Mouse (Mus musculus): ENCODE data around the gene Aqp8. TPM values are rescaled to one million over a fixed set of nuclear protein-coding genes. Genes with fewer than 3 reads are reported as not detected.

The Aqp8 gene
- total and polyA plus RNA-seq, 3 experiments = not detected

DNA sequence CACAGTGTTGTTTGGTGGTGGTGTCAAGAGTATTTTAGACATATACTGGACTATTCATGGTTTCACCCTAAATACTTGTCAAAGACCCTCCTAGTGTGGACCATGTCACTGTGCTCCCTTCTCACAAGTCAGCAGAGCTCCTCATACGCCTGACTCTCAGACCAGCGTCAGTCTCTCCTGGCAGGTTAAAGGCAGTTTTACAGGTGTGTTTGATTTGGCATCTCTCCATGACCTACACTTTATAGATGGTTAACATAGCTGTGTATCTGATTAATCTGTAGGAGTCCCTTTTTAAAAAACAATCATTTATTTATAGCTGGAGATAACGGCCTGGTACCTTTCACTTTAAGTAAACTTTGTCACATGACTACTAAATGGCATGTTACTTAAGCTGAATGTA is 40.1 kb upstream of the Aqp8 start:
- no peak overlapping the region for H3K9ac ChIP-seq (ENCODE audit: insufficient read depth, low read depth)
- no peak overlapping the region for H3K27ac ChIP-seq (ENCODE audit: insufficient read depth, low read depth)
- no peaks in the 10 kb centered on the region for H3K79me2 ChIP-seq (replicated peaks; ENCODE audit: control insufficient read depth, extremely low read depth, insufficient read depth, poor library complexity, severe bottlenecking)
- no peak for DNase-seq (ENCODE audit: extremely low read depth)
- H3K4me2 ChIP-seq (ENCODE audit: insufficient read depth, low read depth, poor library complexity, severe bottlenecking) = no peak overlapping the region
- no peaks in the 10 kb centered on the region for H3K27me3 ChIP-seq (replicated peaks)
- peaks cover 15 to 70% of the 10 kb centered on the region in 2 experiments for H3K36me3 ChIP-seq (replicated peaks in 1 of 2; ENCODE audit: control insufficient read depth in 1 of 2, insufficient read depth in 1 of 2, low read length in 1 of 2)
- dilution Hi-C loops (cut with MboI; ENCODE audit: extremely low pct_ligation_motif_present, extremely low pct_unique_long_range_greater_than_20kb, low sequenced_read_pairs) (no loop called here), in situ Hi-C loops (cut with MboI; ENCODE audit: low pct_ligation_motif_present, low pct_unique_long_range_greater_than_20kb, low sequenced_read_pairs) (no loop called here)
- H3K9me3 ChIP-seq (replicated peaks; ENCODE audit: low read length) = no peaks in the 10 kb centered on the region
- H3K4me3 ChIP-seq (replicated peaks in 1 of 3; ENCODE audit: low read depth in 2 of 3, low read length in 2 of 3, poor library complexity in 1 of 3) = no peak overlapping the region
- TF ChIP-seq BHLHE40 (IDR thresholded peaks at IDR 0.05; ENCODE audit: low read depth, low read length) (no peak), POLR2A (IDR thresholded peaks at IDR 0.05; ENCODE audit: low read depth, low read length) (no peak), ETS1 (conservative IDR thresholded peaks at IDR 0.05; ENCODE audit: low read depth, low read length) (no peak), ZMIZ1 (IDR thresholded peaks at IDR 0.05; ENCODE audit: low read depth, low read length) (no peak), UBTF (IDR thresholded peaks at IDR 0.05; ENCODE audit: low read depth, low read length) (no peak), KAT2A (IDR thresholded peaks at IDR 0.05; ENCODE audit: insufficient replicate concordance, low read length) (no peak)
- no peaks in the 10 kb centered on the region for H3K4me1 ChIP-seq (ENCODE audit: control insufficient read depth in 1 of 2, insufficient read depth in 2 of 2)

DNA sequence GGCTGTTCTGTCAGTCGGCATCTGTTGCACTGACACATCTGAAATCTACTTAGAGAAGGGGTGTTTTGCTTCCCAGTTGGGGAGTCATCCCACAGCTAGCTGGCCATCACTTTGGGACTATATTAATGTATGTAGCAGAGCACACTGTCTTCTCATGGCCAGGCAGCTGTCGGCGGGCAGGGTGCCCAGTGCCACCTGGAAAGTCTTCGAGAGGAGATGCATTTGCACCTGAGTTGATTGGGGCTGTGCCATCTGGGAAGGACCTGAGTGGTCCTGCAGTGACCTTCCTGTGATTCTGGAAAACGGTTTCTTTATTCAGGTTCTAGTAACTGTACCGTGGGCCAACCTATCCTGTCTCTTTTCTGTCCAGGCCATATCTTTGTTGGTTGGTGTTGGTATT is 37.8 kb upstream of the Aqp8 start:
- no peak for TF ChIP-seq ZNF384 (IDR thresholded peaks at IDR 0.05; ENCODE audit: low read depth, low read length)
- TF ChIP-seq NRF1 (IDR thresholded peaks at IDR 0.05; ENCODE audit: low read depth, low read length) = no peak
- TF ChIP-seq USF1 (IDR thresholded peaks at IDR 0.05; ENCODE audit: low read depth, low read length) = no peak

DNA sequence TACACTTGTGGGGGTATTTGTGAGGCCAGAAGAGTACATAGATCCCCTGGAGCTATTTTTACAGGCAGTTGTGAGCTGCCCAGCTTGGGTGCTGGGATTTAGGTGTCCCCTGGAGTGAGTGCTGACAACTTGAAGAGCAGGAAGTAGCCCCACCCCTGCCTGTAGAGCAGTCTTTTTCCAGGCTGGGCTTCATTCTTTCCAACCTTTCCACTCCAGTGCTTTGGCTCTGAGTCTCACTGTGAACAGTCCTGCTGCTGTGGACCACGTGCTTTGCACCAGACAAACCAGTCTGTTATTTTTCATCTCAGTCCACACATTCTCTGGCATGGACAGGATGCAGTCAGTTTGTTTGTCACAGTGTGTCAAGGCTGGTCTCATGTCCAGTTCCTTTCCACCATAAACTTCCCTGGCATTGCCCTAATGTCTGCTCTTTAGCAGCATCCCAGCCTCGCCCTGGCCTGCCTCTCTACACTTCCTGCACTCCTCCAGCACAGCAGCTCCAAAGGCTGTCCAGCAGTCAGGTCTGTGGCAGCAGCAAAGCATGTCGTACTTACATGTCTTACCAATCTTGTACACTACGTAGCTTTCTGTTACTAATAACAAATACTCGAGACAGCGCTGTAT is 36.8 kb upstream of the Aqp8 start:
- H3K4me1 ChIP-seq (ENCODE audit: control insufficient read depth in 1 of 2, insufficient read depth in 2 of 2) = peaks cover 0 to 7% of the 10 kb centered on the region in 2 experiments; a peak in 2 of 4 replicates
- H3K36me3 ChIP-seq (replicated peaks in 1 of 2; ENCODE audit: control insufficient read depth in 1 of 2, insufficient read depth in 1 of 2, low read length in 1 of 2) = peaks cover 10 to 64% of the 10 kb centered on the region in 2 experiments
- no peak for DNase-seq (ENCODE audit: extremely low read depth)
- no peaks in the 10 kb centered on the region for H3K27me3 ChIP-seq (replicated peaks)
- TF ChIP-seq ZKSCAN1 (IDR thresholded peaks at IDR 0.05; ENCODE audit: borderline replicate concordance, low read depth, low read length) (no peak), MAFK (IDR thresholded peaks at IDR 0.05; ENCODE audit: insufficient replicate concordance, low read length) (no peak), PAX5 (IDR thresholded peaks at IDR 0.05; ENCODE audit: low read length) (no peak), BHLHE40 (IDR thresholded peaks at IDR 0.05; ENCODE audit: low read depth, low read length) (no peak), HCFC1 (IDR thresholded peaks at IDR 0.05; ENCODE audit: low read depth, low read length) (no peak), TCF12 (IDR thresholded peaks at IDR 0.05; ENCODE audit: low read depth, low read length) (no peak), NRF1 (IDR thresholded peaks at IDR 0.05; ENCODE audit: low read depth, low read length) (no peak), ZNF384 (IDR thresholded peaks at IDR 0.05; ENCODE audit: low read depth, low read length) (no peak), E2F4 (IDR thresholded peaks at IDR 0.05; ENCODE audit: insufficient replicate concordance, low read depth, low read length) (no peak), EP300 (IDR thresholded peaks at IDR 0.05; ENCODE audit: low read length) (no peak), CHD1 (IDR thresholded peaks at IDR 0.05; ENCODE audit: low read depth, low read length) (no peak), POLR2AphosphoS2 (IDR thresholded peaks at IDR 0.05; ENCODE audit: low read depth, low read length) (no peak), MYC (IDR thresholded peaks at IDR 0.05; ENCODE audit: low read depth, low read length) (no peak), IRF4 (IDR thresholded peaks at IDR 0.05; ENCODE audit: low read depth, low read length) (no peak), MEF2A (IDR thresholded peaks at IDR 0.05; ENCODE audit: borderline replicate concordance, low read depth, low read length) (no peak), USF2 (conservative IDR thresholded peaks at IDR 0.05; ENCODE audit: low read depth, low read length) (no peak), NELFE (IDR thresholded peaks at IDR 0.05; ENCODE audit: low read depth, low read length) (no peak), TBP (conservative IDR thresholded peaks at IDR 0.05; ENCODE audit: low read depth, low read length) (no peak), GABPA (IDR thresholded peaks at IDR 0.05; ENCODE audit: insufficient replicate concordance, low read depth, low read length) (no peak), POLR2A (IDR thresholded peaks at IDR 0.05; ENCODE audit: low read depth, low read length) (no peak)
- no peak overlapping the region for H3K27ac ChIP-seq (ENCODE audit: insufficient read depth, low read depth)
- H3K4me3 ChIP-seq (replicated peaks in 1 of 3; ENCODE audit: low read depth in 2 of 3, low read length in 2 of 3, poor library complexity in 1 of 3) = no peak overlapping the region
- in situ Hi-C loops (cut with MboI; ENCODE audit: low pct_ligation_motif_present, low pct_unique_long_range_greater_than_20kb, low sequenced_read_pairs) = no loop called here
- H3K9ac ChIP-seq (ENCODE audit: insufficient read depth, low read depth) = no peak overlapping the region
- dilution Hi-C loops (cut with MboI; ENCODE audit: extremely low pct_ligation_motif_present, extremely low pct_unique_long_range_greater_than_20kb, low sequenced_read_pairs) = no loop called here
- no peak overlapping the region for H3K4me2 ChIP-seq (ENCODE audit: insufficient read depth, low read depth, poor library complexity, severe bottlenecking)
- no peaks in the 10 kb centered on the region for H3K79me2 ChIP-seq (replicated peaks; ENCODE audit: control insufficient read depth, extremely low read depth, insufficient read depth, poor library complexity, severe bottlenecking)
- no peaks in the 10 kb centered on the region for H3K9me3 ChIP-seq (replicated peaks; ENCODE audit: low read length)

More for the DNA sequence above, 37.8 kb upstream of the Aqp8 start:
- no peaks in the 10 kb centered on the region for H3K79me2 ChIP-seq (replicated peaks; ENCODE audit: control insufficient read depth, extremely low read depth, insufficient read depth, poor library complexity, severe bottlenecking)
- no peaks in the 10 kb centered on the region for H3K4me1 ChIP-seq (ENCODE audit: control insufficient read depth in 1 of 2, insufficient read depth in 2 of 2)
- no peaks in the 10 kb centered on the region for H3K27me3 ChIP-seq (replicated peaks)
- in situ Hi-C loops (cut with MboI; ENCODE audit: low pct_ligation_motif_present, low pct_unique_long_range_greater_than_20kb, low sequenced_read_pairs) = no loop called here
- no peak for DNase-seq (ENCODE audit: extremely low read depth)
- H3K27ac ChIP-seq (ENCODE audit: insufficient read depth, low read depth) = no peak overlapping the region
- no peaks in the 10 kb centered on the region for H3K9me3 ChIP-seq (replicated peaks; ENCODE audit: low read length)
- H3K4me2 ChIP-seq (ENCODE audit: insufficient read depth, low read depth, poor library complexity, severe bottlenecking) = no peak overlapping the region
- peaks cover 15 to 67% of the 10 kb centered on the region in 2 experiments for H3K36me3 ChIP-seq (replicated peaks in 1 of 2; ENCODE audit: control insufficient read depth in 1 of 2, insufficient read depth in 1 of 2, low read length in 1 of 2)
- dilution Hi-C loops (cut with MboI; ENCODE audit: extremely low pct_ligation_motif_present, extremely low pct_unique_long_range_greater_than_20kb, low sequenced_read_pairs) = no loop called here
- H3K9ac ChIP-seq (ENCODE audit: insufficient read depth, low read depth) = no peak overlapping the region
- H3K4me3 ChIP-seq (replicated peaks in 1 of 3; ENCODE audit: low read depth in 2 of 3, low read length in 2 of 3, poor library complexity in 1 of 3) = no peak overlapping the region
